Mouse (Mus musculus) heart, embryonic 11.5 days (tissue): ENCODE measurements around the gene Hykk. TPM values are rescaled to one million over a fixed set of nuclear protein-coding genes. Genes with fewer than 3 reads are reported as not detected.

Experiments used
- ATAC-seq: fragments of 200-750 bp; cut with Nextera tagmentation; replicated peaks from 2 replicates; pipeline ENCODE4 v1.8.0; 2017; ENCODE audit warnings: moderate library complexity; ENCODE audit not compliant: insufficient number of reproducible peaks, low FRiP score, low TSS enrichment
- H3K27ac ChIP-seq: fragments of 300-500 bp; sonication (generic); 2 replicates; pipeline ENCODE4 v1.5.1; 2014; ENCODE audit warnings: mild to moderate bottlenecking, low read depth, low read length
- H3K27me3 ChIP-seq: fragments of 300-500 bp; sonication (generic); 2 replicates; pipeline ENCODE4 v1.6.1; 2014; ENCODE audit warnings: mild to moderate bottlenecking, low read length, mixed read lengths; ENCODE audit not compliant: control insufficient read depth, insufficient read depth
- H3K36me3 ChIP-seq: fragments of 300-500 bp; sonication (generic); 2 replicates; pipeline ENCODE4 v1.6.1; 2014; ENCODE audit warnings: mild to moderate bottlenecking, low read length, moderate library complexity, mixed read lengths; ENCODE audit not compliant: control insufficient read depth, insufficient read depth
- H3K4me1 ChIP-seq: fragments of 300-500 bp; sonication (generic); 2 replicates; pipeline ENCODE4 v1.6.1; 2014; ENCODE audit warnings: low read length; ENCODE audit not compliant: control insufficient read depth, insufficient read depth
- H3K4me2 ChIP-seq: fragments of 300-500 bp; sonication (generic); 2 replicates; pipeline ENCODE4 v1.6.1; 2014; ENCODE audit warnings: mild to moderate bottlenecking, moderate library complexity
- H3K4me3 ChIP-seq: fragments of 300-500 bp; sonication (generic); 2 replicates; pipeline ENCODE4 v1.5.1; 2014; ENCODE audit warnings: low read depth, low read length
- H3K9ac ChIP-seq: fragments of 300-500 bp; sonication (generic); 2 replicates; pipeline ENCODE4 v1.6.1; 2014; ENCODE audit warnings: mild to moderate bottlenecking, low read depth, low read length, moderate library complexity
- H3K9me3 ChIP-seq: fragments of 300-500 bp; sonication (generic); replicated peaks from 2 replicates; pipeline ENCODE4 v1.6.1; 2016; ENCODE audit warnings: low read length; ENCODE audit not compliant: control insufficient read depth
- WGBS: fragments of 180-500 bp; shearing (Covaris S2); extraction: QIAGEN DNeasy Blood & Tissue Kit; methylation state at CpG from one replicate; pipeline ENCODE4 v1.1.7; 2014; ENCODE audit not compliant: insufficient replicate concordance; 5-methylcytosine and 5-hydroxymethylcytosine counted together
- polyA plus RNA-seq: library from polyadenylated mRNA; unstranded; fragments of >200 nt; fragmentation: Nextera tagmentation; extraction: Ambion mirVana; gene quantifications from 2 replicates; pipeline ENCODE4 v1.2.1, GENCODE M21; 2014

Gene Hykk
- polyA plus RNA-seq, 1 experiment from 2014 or later = 2.6 TPM

GRCm38 (mm10) chr9:54950575-54951321 lies 33.7 kb downstream of the Hykk start, which contains the start of the genes Psma4 and AY074887:
TSS of gene Psma4 (plus strand) at chr9:54950790.
TSS of gene AY074887 (minus strand) at chr9:54950998.
- Histone ChIP-seq H3K4me2 (peak within 1 kb of the TSS; percentile 82), H3K4me1 (peaks cover 6% of the 10 kb centered on the region; the same call in 1 of the 2 replicates), H3K36me3 (peaks cover 13% of the 10 kb centered on the region), H3K27ac (peak within 1 kb of the TSS; percentile 89), H3K9ac (peak within 1 kb of the TSS; percentile 87), H3K4me3 (peak within 1 kb of the TSS; percentile 92), H3K27me3 (no peaks in the 10 kb centered on the region), H3K9me3 (no peaks in the 10 kb centered on the region)
- ATAC-seq = peak; percentile 98
- under 1% methylated on average over 65 of the region's 65 CpGs for WGBS

GRCm38 (mm10) chr9:54961059-54961458 lies 44.0 kb downstream of the Hykk start:
- no peak overlapping the region for H3K27ac ChIP-seq
- no peak for ATAC-seq
- WGBS = 92% methylated on average over 4 of the region's 4 CpGs

GRCm38 (mm10) chr9:54963669-54964068 lies 46.6 kb downstream of the Hykk start:
- Histone ChIP-seq H3K9me3 (no peaks in the 10 kb centered on the region), H3K4me3 (no peak overlapping the region), H3K4me2 (no peak overlapping the region), H3K27me3 (no peaks in the 10 kb centered on the region), H3K36me3 (peaks cover 8% of the 10 kb centered on the region), H3K4me1 (no peaks in the 10 kb centered on the region), H3K27ac (no peak overlapping the region), H3K9ac (no peak overlapping the region)
- no peak for ATAC-seq

More at GRCm38 (mm10) chr9:54961059-54961458, 44.0 kb downstream of the Hykk start:
- H3K9me3 ChIP-seq = no peaks in the 10 kb centered on the region
- H3K4me1 ChIP-seq = no peaks in the 10 kb centered on the region
- no peaks in the 10 kb centered on the region for H3K27me3 ChIP-seq
- H3K4me3 ChIP-seq = no peak overlapping the region
- peaks cover 10% of the 10 kb centered on the region for H3K36me3 ChIP-seq
- H3K4me2 ChIP-seq = no peak overlapping the region
- H3K9ac ChIP-seq = no peak overlapping the region

- Histone ChIP-seq H3K9ac (no peak overlapping the region), H3K4me1 (no peaks in the 10 kb centered on the region), H3K9me3 (no peaks in the 10 kb centered on the region), H3K27me3 (no peaks in the 10 kb centered on the region), H3K4me2 (no peak overlapping the region), H3K4me3 (no peak overlapping the region), H3K27ac (no peak overlapping the region), H3K36me3 (no peaks in the 10 kb centered on the region)
- ATAC-seq = no peak
- WGBS = 59% methylated on average over 8 of the region's 8 CpGs
Measured at GRCm38 (mm10) chr9:54969972-54970637, 53.0 kb downstream of the Hykk start.

GRCm38 (mm10) chr9:54980674-54981073 lies 63.6 kb downstream of the Hykk start, which contains the start of gene Chrna5:
TSS of gene Chrna5 (plus strand) at chr9:54980880.
- no peaks in the 10 kb centered on the region for H3K36me3 ChIP-seq
- peak within 1 kb of the TSS; percentile 97 for H3K4me2 ChIP-seq
- ATAC-seq = no peak
- peak within 1 kb of the TSS; percentile 7; the same call in 1 of the 2 replicates for H3K9ac ChIP-seq
- peaks cover 38% of the 10 kb centered on the region for H3K27me3 ChIP-seq
- H3K9me3 ChIP-seq = no peaks in the 10 kb centered on the region
- no peak within 1 kb of the TSS for H3K27ac ChIP-seq
- peak within 1 kb of the TSS; percentile 61 for H3K4me3 ChIP-seq
- no peaks in the 10 kb centered on the region for H3K4me1 ChIP-seq
- WGBS = 64% methylated on average over 8 of the region's 8 CpGs

- Histone ChIP-seq H3K27ac (no peak overlapping the region), H3K4me1 (no peaks in the 10 kb centered on the region), H3K27me3 (peaks cover 38% of the 10 kb centered on the region), H3K4me3 (peak overlapping the region; percentile 61), H3K9ac (peak overlapping the region; percentile 7; the same call in 1 of the 2 replicates), H3K9me3 (no peaks in the 10 kb centered on the region), H3K4me2 (peak overlapping the region; percentile 97), H3K36me3 (no peaks in the 10 kb centered on the region)
- peak; percentile 67; the same call in 1 of the 2 replicates for ATAC-seq
- WGBS = under 1% methylated on average over 53 of the region's 85 CpGs
Measured at GRCm38 (mm10) chr9:54981291-54982191, 64.5 kb downstream of the Hykk start.

- Histone ChIP-seq H3K36me3 (no peaks in the 10 kb centered on the region), H3K27ac (no peak overlapping the region), H3K4me3 (peak overlapping the region; percentile 61), H3K4me2 (peak overlapping the region; percentile 97), H3K4me1 (no peaks in the 10 kb centered on the region), H3K9me3 (no peaks in the 10 kb centered on the region), H3K27me3 (peaks cover 38% of the 10 kb centered on the region), H3K9ac (no peak overlapping the region)
- no peak for ATAC-seq
- 11% methylated on average over 7 of the region's 7 CpGs for WGBS
Measured at GRCm38 (mm10) chr9:54982401-54982800, 65.3 kb downstream of the Hykk start.

- no peak overlapping the region for H3K27ac ChIP-seq
- H3K4me1 ChIP-seq = no peaks in the 10 kb centered on the region
- no peak overlapping the region for H3K4me3 ChIP-seq
- no peak overlapping the region for H3K9ac ChIP-seq
- no peaks in the 10 kb centered on the region for H3K27me3 ChIP-seq
- WGBS = 68% methylated on average over 3 of the region's 3 CpGs
- no peaks in the 10 kb centered on the region for H3K9me3 ChIP-seq
- ATAC-seq = no peak
- no peaks in the 10 kb centered on the region for H3K36me3 ChIP-seq
- H3K4me2 ChIP-seq = no peak overlapping the region
Measured at GRCm38 (mm10) chr9:54990362-54990761, 73.3 kb downstream of the Hykk start.
